Mouse (Mus musculus) olfactory bulb, adult 2 months (tissue): ENCODE measurements around the gene Gsta4.

Experiments used
- CTCF ChIP-seq: fragments of 200-500 bp; IDR thresholded peaks from 2 replicates; pipeline ENCODE4 v1.5.1; 2012; ENCODE audit warnings: low read depth, mild to moderate bottlenecking, low read length, moderate library complexity; ENCODE audit not compliant: insufficient read depth
- POLR2A ChIP-seq: fragments of 200-500 bp; IDR thresholded peaks from 2 replicates; pipeline ENCODE4 v1.6.1; 2012; ENCODE audit warnings: mild to moderate bottlenecking, low read depth, low read length, moderate library complexity; ENCODE audit not compliant: insufficient read depth

GRCm38 (mm10) chr9:78191736-78192135 lies 9.2 kb downstream of the Gsta4 start:
- TF ChIP-seq POLR2A (no peak), CTCF (no peak)
